Mouse (Mus musculus): Measurements from ENCODE around the gene Rims3. TPM values are rescaled to one million over a fixed set of nuclear protein-coding genes. Genes with fewer than 3 reads are reported as not detected.

The Rims3 gene
- 0.13 and 0.76 TPM in 2 replicates for polyA plus RNA-seq (2012)

GRCm38 (mm10) chr4:120854588-120855319 is at the start of gene Rims3:
Rims3 (plus strand) TSS chr4:120854816.

GRCm38 (mm10) chr4:120831472-120831871 is 23.1 kb upstream of the Rims3 start, which contains the start of gene Nfyc:
Nfyc (minus strand) TSS chr4:120831572.

GRCm38 (mm10) chr4:120924554-120925299 is 70.1 kb downstream of the Rims3 start, which contains the start of gene Exo5:
Exo5 (minus strand) TSS chr4:120925017.

Other genes with a start within 250 kb of the Rims3 start
- 65.6 and 82.4 TPM in 2 replicates for gene Cited4, start 188.2 kb upstream of the Rims3 start, polyA plus RNA-seq (2012)
- 0.03 TPM in 1 of 2 replicates, not detected in the other for gene Kcnq4, start 106.2 kb upstream of the Rims3 start, polyA plus RNA-seq (2012)
- gene Nfyc, start 23.2 kb upstream of the Rims3 start, polyA plus RNA-seq (2012) = 77.7 TPM in 2 replicates
- gene Exo5, start 70.2 kb downstream of the Rims3 start, polyA plus RNA-seq (2012) = 4.7 and 5.9 TPM in 2 replicates
- 3.5 and 3.6 TPM in 2 replicates for gene Zfp69, start 96.9 kb downstream of the Rims3 start, polyA plus RNA-seq (2012)
- gene Smap2, start 162.4 kb downstream of the Rims3 start, polyA plus RNA-seq (2012) = 32.3 and 39.6 TPM in 2 replicates
- gene Col9a2, start 184.6 kb downstream of the Rims3 start, polyA plus RNA-seq (2012) = not detected in 2 replicates
- 5.0 and 6.1 TPM in 2 replicates for gene Zmpste24, start 243.4 kb downstream of the Rims3 start, polyA plus RNA-seq (2012)

All from megakaryocyte-erythroid progenitor cell, adult 5 weeks (primary cell).